Mouse (Mus musculus) myocyte (in vitro differentiated cells): Measurements from ENCODE around the gene Tmem38b.

Experiments used
- MAX ChIP-seq: IDR thresholded peaks from one replicate; pipeline ENCODE4 v1.6.1; 2011; ENCODE audit warnings: low read depth, mild to moderate bottlenecking, control low read depth
- MYOG ChIP-seq, 3 experiments: IDR thresholded peaks; one replicate each; pipeline ENCODE4 v1.6.1; 2011; ENCODE audit warnings: control low read depth in 2 of 3, low read depth in 2 of 3, mild to moderate bottlenecking in 2 of 3; ENCODE audit not compliant: insufficient read length in 2 of 3, control insufficient read depth in 1 of 3, insufficient read depth in 1 of 3
- POLR2A ChIP-seq: IDR thresholded peaks from one replicate; pipeline ENCODE4 v1.6.1; 2011; ENCODE audit warnings: low read depth, mild to moderate bottlenecking, control low read depth, moderate library complexity; ENCODE audit not compliant: insufficient read length
- POLR2AphosphoS2 ChIP-seq: IDR thresholded peaks from one replicate; pipeline ENCODE4 v1.6.1; 2011; ENCODE audit warnings: low read depth, control low read depth; ENCODE audit not compliant: insufficient read length
- SRF ChIP-seq: IDR thresholded peaks from one replicate; pipeline ENCODE4 v1.6.1; 2011; ENCODE audit warnings: low read depth; ENCODE audit not compliant: control insufficient read depth, insufficient read length
- TCF12 ChIP-seq: IDR thresholded peaks from one replicate; pipeline ENCODE4 v1.6.1; 2011; ENCODE audit warnings: mild to moderate bottlenecking, control low read depth; ENCODE audit not compliant: poor library complexity, insufficient read depth, severe bottlenecking

GRCm38 (mm10) chr4:53904335-53904734 lies 78.5 kb downstream of the Tmem38b start:
- TF ChIP-seq POLR2A (no peak), SRF (no peak), MAX (no peak), POLR2AphosphoS2 (no peak), TCF12 (no peak), MYOG (IDR thresholded peaks at IDR 0.05; ENCODE audit: control insufficient read depth in 1 of 3, insufficient read depth in 1 of 3, insufficient read length in 2 of 3, low read depth in 2 of 3) (no peak)
